Mouse (Mus musculus): ENCODE data around the gene Vwa3a. TPM values are rescaled to one million over a fixed set of nuclear protein-coding genes. Genes with fewer than 3 reads are reported as not detected.

Vwa3a gene
- polyA plus RNA-seq (2012; rRNA removed), result 0.01 and 0.02 TPM in 2 replicates

DNA sequence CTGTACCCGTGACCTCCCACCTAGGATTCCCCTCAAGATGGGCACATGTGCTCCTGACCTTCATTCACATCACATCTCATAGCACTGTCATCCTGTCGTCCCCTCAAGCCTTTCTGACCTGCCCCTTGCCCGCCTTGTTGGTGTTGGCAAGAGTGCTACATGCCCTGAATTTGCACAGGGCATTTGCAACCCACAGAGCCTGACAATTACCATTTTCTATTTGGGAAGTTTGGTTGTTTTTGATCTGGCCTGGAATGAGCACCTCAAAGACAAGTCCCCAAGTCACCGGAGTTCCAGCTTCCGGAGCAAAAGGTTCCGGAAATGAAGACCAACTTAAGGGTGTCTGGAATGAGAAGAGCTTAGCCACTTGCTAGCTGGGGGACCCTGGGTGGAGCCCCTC, at the start of gene Vwa3a:
TSS of gene Vwa3a (plus strand) at position 301 of the 400 bp plus-strand sequence.
- no peak for DNase-seq (ENCODE audit: low read depth in 1 of 2, low spot score in 2 of 2)
- TF ChIP-seq CTCF (IDR thresholded peaks at IDR 0.05; ENCODE audit: extremely low read depth, insufficient read depth, insufficient read length, insufficient replicate concordance) (no peak), POLR2A (IDR thresholded peaks at IDR 0.05; ENCODE audit: low read depth, low read length) (no peak)
- Histone ChIP-seq H3K4me1 (ENCODE audit: control insufficient read depth, insufficient read depth, insufficient read length) (no peaks in the 10 kb centered on the region), H3K27me3 (ENCODE audit: control insufficient read depth, insufficient read depth, low read length) (no peaks in the 10 kb centered on the region), H3K36me3 (ENCODE audit: control insufficient read depth, insufficient read depth, low read length) (no peaks in the 10 kb centered on the region), H3K4me3 (ENCODE audit: extremely low read depth, insufficient read depth, insufficient read length) (no peak within 1 kb of the TSS), H3K27ac (ENCODE audit: insufficient read depth, low read length) (no peak within 1 kb of the TSS)
- 72% methylated on average over 6 of the region's 6 CpGs for WGBS

DNA sequence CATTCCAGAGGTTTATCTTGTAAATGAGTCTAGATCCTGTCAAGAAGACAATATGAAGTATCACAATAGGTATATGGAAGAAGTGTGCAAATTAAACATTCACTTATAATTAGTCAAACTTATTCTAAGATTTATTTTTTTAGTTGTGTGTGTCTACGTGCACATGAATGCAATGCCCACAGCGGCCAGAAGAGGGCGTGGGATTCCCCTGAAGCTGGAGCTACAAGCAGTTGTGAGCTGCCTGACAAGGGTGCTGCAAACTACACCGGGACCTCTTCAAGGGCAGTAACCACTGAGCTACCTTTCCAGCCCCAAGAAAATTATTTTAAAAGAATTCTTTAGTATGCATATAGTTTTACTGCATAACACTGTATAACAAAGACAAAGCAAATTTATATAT, 48.5 kb upstream of the Vwa3a start:
- no peak overlapping the region for H3K4me3 ChIP-seq (ENCODE audit: extremely low read depth, insufficient read depth, insufficient read length)
- H3K27ac ChIP-seq (ENCODE audit: insufficient read depth, low read length), result no peak overlapping the region
- peaks cover 3% of the 10 kb centered on the region; the same call in 1 of the 2 replicates for H3K36me3 ChIP-seq (ENCODE audit: control insufficient read depth, insufficient read depth, low read length)
- no peaks in the 10 kb centered on the region for H3K27me3 ChIP-seq (ENCODE audit: control insufficient read depth, insufficient read depth, low read length)
- WGBS, result 83% methylated on average over 4 of the region's 4 CpGs
- TF ChIP-seq CTCF (IDR thresholded peaks at IDR 0.05; ENCODE audit: extremely low read depth, insufficient read depth, insufficient read length, insufficient replicate concordance), result 0 out of 2 replicates have a peak, but pooled peaks have one; percentile 10
- no peak for TF ChIP-seq POLR2A (IDR thresholded peaks at IDR 0.05; ENCODE audit: low read depth, low read length)
- DNase-seq (ENCODE audit: low read depth in 1 of 2, low spot score in 2 of 2), result peak in 1 of 2 experiments; percentile 9
- H3K4me1 ChIP-seq (ENCODE audit: control insufficient read depth, insufficient read depth, insufficient read length), result no peaks in the 10 kb centered on the region

DNA sequence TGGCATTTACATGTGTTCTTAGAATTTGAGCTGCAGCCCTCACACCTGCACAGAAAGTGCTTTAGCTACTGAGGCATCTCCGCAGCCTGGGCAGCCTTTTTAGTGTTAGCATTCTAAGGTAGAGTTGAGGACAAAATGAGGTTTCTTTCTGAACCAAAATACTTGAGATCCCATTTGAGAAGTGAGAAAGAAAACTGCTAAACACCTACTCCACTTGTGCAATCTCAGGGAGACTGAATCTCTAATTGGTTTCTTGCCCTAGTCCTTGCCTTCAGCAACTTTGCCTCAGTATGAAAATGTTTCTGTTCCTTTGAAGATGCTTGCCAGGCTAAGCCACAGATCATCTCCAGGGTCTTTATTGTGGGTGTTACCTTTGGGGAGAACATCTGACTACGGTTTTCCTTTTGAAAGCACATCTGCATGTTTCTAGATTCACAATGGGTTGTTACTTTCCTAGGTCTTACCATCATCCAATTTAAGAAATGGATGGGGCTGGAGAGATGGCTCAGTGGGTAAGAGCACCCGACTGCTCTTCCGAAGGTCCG, 45.2 kb upstream of the Vwa3a start:
- no peaks in the 10 kb centered on the region for H3K4me1 ChIP-seq (ENCODE audit: control insufficient read depth, insufficient read depth, insufficient read length)
- no peaks in the 10 kb centered on the region for H3K27me3 ChIP-seq (ENCODE audit: control insufficient read depth, insufficient read depth, low read length)
- 83% methylated on average over 5 of the region's 5 CpGs for WGBS
- no peak overlapping the region for H3K4me3 ChIP-seq (ENCODE audit: extremely low read depth, insufficient read depth, insufficient read length)
- TF ChIP-seq POLR2A (IDR thresholded peaks at IDR 0.05; ENCODE audit: low read depth, low read length), result no peak
- TF ChIP-seq CTCF (IDR thresholded peaks at IDR 0.05; ENCODE audit: extremely low read depth, insufficient read depth, insufficient read length, insufficient replicate concordance), result no peak
- DNase-seq (ENCODE audit: low read depth in 1 of 2, low spot score in 2 of 2), result no peak
- H3K27ac ChIP-seq (ENCODE audit: insufficient read depth, low read length), result 0 out of 2 replicates have a peak overlapping the region, but pooled peaks have one; percentile 19
- peaks cover 3% of the 10 kb centered on the region; the same call in 1 of the 2 replicates for H3K36me3 ChIP-seq (ENCODE audit: control insufficient read depth, insufficient read depth, low read length)

- TF ChIP-seq CTCF (IDR thresholded peaks at IDR 0.05; ENCODE audit: extremely low read depth, insufficient read depth, insufficient read length, insufficient replicate concordance) (no peak), POLR2A (IDR thresholded peaks at IDR 0.05; ENCODE audit: low read depth, low read length) (no peak)
- DNase-seq (ENCODE audit: low read depth in 1 of 2, low spot score in 2 of 2), result no peak
- H3K4me1 ChIP-seq (ENCODE audit: control insufficient read depth, insufficient read depth, insufficient read length), result no peaks in the 10 kb centered on the region
- no peak overlapping the region for H3K4me3 ChIP-seq (ENCODE audit: extremely low read depth, insufficient read depth, insufficient read length)
- H3K27me3 ChIP-seq (ENCODE audit: control insufficient read depth, insufficient read depth, low read length), result no peaks in the 10 kb centered on the region
- WGBS, result 76% methylated on average over 6 of the region's 6 CpGs
- no peak overlapping the region for H3K27ac ChIP-seq (ENCODE audit: insufficient read depth, low read length)
- peaks cover 1% of the 10 kb centered on the region; the same call in 1 of the 2 replicates for H3K36me3 ChIP-seq (ENCODE audit: control insufficient read depth, insufficient read depth, low read length)
Measured at GRCm38 (mm10) chr7:120695196-120695595, 43.9 kb upstream of the Vwa3a start.

DNA sequence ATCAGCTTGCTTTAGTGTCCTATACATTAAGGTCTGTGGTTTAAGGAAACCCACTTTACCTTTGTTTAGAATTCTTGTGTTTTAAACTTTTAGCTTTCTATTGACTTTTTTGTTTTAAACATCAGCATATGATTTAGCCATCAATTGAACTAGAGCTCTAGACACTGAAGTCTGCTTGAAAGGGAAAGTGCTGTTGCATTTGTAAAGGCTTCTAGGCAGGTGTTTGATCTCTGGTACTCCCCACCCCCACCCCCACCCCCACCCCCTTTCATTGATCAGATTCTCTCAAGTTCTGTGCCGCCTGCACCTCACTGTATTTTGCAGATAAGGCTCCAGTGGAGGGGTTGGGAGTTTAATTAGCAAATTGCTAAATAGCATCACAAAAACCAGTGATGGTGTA, 43.5 kb upstream of the Vwa3a start:
- TF ChIP-seq CTCF (IDR thresholded peaks at IDR 0.05; ENCODE audit: extremely low read depth, insufficient read depth, insufficient read length, insufficient replicate concordance) (no peak), POLR2A (IDR thresholded peaks at IDR 0.05; ENCODE audit: low read depth, low read length) (no peak)
- DNase-seq (ENCODE audit: low read depth in 1 of 2, low spot score in 2 of 2), result no peak
- 60% methylated on average over 1 of the region's 1 CpGs for WGBS
- Histone ChIP-seq H3K36me3 (ENCODE audit: control insufficient read depth, insufficient read depth, low read length) (peaks cover 1% of the 10 kb centered on the region; the same call in 1 of the 2 replicates), H3K4me3 (ENCODE audit: extremely low read depth, insufficient read depth, insufficient read length) (no peak overlapping the region), H3K27me3 (ENCODE audit: control insufficient read depth, insufficient read depth, low read length) (no peaks in the 10 kb centered on the region), H3K27ac (ENCODE audit: insufficient read depth, low read length) (no peak overlapping the region), H3K4me1 (ENCODE audit: control insufficient read depth, insufficient read depth, insufficient read length) (no peaks in the 10 kb centered on the region)

DNA sequence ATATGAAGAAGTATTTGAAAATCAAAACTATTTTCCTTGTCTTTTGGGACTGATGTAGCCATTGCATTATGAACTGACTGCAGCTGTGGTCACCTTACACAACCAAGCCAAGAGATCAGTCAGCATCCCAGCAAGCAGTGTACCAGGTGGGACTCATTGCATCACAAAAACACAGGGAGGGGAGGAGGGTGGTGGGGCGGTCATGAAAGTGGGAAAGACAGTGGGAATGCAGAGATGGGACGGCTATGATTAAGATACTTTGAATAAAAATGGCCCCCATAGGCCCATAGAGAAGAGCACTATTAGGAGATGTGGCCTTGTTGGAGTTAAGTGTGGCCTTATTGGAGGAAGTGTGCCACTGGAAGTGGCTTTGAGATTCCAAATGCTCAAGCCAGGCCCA, 42.8 kb upstream of the Vwa3a start:
- Histone ChIP-seq H3K27me3 (ENCODE audit: control insufficient read depth, insufficient read depth, low read length) (no peaks in the 10 kb centered on the region), H3K4me3 (ENCODE audit: extremely low read depth, insufficient read depth, insufficient read length) (no peak overlapping the region), H3K27ac (ENCODE audit: insufficient read depth, low read length) (no peak overlapping the region), H3K36me3 (ENCODE audit: control insufficient read depth, insufficient read depth, low read length) (peaks cover 1% of the 10 kb centered on the region; the same call in 1 of the 2 replicates), H3K4me1 (ENCODE audit: control insufficient read depth, insufficient read depth, insufficient read length) (no peaks in the 10 kb centered on the region)
- DNase-seq (ENCODE audit: low read depth in 1 of 2, low spot score in 2 of 2), result no peak
- WGBS, result 100% methylated on average over 2 of the region's 2 CpGs
- TF ChIP-seq POLR2A (IDR thresholded peaks at IDR 0.05; ENCODE audit: low read depth, low read length) (no peak), CTCF (IDR thresholded peaks at IDR 0.05; ENCODE audit: extremely low read depth, insufficient read depth, insufficient read length, insufficient replicate concordance) (no peak)

DNA sequence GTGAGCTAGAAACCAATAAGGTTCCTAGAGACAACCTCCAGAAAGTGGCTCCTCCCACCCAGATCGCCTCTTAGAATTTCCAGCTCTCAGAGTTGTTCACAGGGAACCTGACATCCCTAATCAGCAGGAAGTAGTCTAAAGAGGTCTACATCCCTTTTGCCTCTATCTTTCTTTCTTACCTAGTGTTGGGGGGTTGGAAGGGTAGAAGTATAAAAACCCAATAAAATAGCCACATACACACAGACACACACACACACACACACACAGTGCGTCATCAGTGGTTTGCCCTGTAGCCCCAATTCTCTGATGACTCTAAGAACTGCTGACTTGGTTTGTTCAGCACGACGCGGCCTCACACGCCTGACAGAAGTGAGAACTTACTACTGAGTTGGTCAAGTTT, 39.5 kb upstream of the Vwa3a start:
- H3K27me3 ChIP-seq (ENCODE audit: control insufficient read depth, insufficient read depth, low read length), result no peaks in the 10 kb centered on the region
- no peaks in the 10 kb centered on the region for H3K36me3 ChIP-seq (ENCODE audit: control insufficient read depth, insufficient read depth, low read length)
- no peak overlapping the region for H3K4me3 ChIP-seq (ENCODE audit: extremely low read depth, insufficient read depth, insufficient read length)
- WGBS, result 72% methylated on average over 6 of the region's 6 CpGs
- no peaks in the 10 kb centered on the region for H3K4me1 ChIP-seq (ENCODE audit: control insufficient read depth, insufficient read depth, insufficient read length)
- DNase-seq (ENCODE audit: low read depth in 1 of 2, low spot score in 2 of 2), result peak in 1 of 2 experiments; percentile 21
- TF ChIP-seq CTCF (IDR thresholded peaks at IDR 0.05; ENCODE audit: extremely low read depth, insufficient read depth, insufficient read length, insufficient replicate concordance) (no peak), POLR2A (IDR thresholded peaks at IDR 0.05; ENCODE audit: low read depth, low read length) (no peak)
- H3K27ac ChIP-seq (ENCODE audit: insufficient read depth, low read length), result no peak overlapping the region

Data from spleen, adult 2 months (tissue).